Mouse (Mus musculus) kidney, adult 2 months (tissue): ENCODE measurements around the gene Setd1b. TPM values are rescaled to one million over a fixed set of nuclear protein-coding genes. Genes with fewer than 3 reads are reported as not detected.

Experiments used
- DNase-seq: peaks from one replicate; pipeline ENCODE4 v3.0.0; 2021
- H3K27ac ChIP-seq: fragments of 200-500 bp; 2 replicates; pipeline ENCODE4 v1.5.1; 2012; ENCODE audit warnings: low read depth, low read length, control low read depth, inconsistent platforms; ENCODE audit not compliant: insufficient read depth
- H3K27me3 ChIP-seq: fragments of 200-500 bp; replicated peaks from 2 replicates; pipeline ENCODE4 v1.6.1; 2012; ENCODE audit warnings: mild to moderate bottlenecking, moderate library complexity, low read length, inconsistent platforms; ENCODE audit not compliant: control insufficient read depth, insufficient read depth
- H3K36me3 ChIP-seq: fragments of 200-500 bp; 2 replicates; pipeline ENCODE4 v1.6.1; 2012; ENCODE audit warnings: mild to moderate bottlenecking, moderate library complexity, low read length, inconsistent platforms; ENCODE audit not compliant: control insufficient read depth, insufficient read depth
- H3K4me1 ChIP-seq: fragments of 200-500 bp; 2 replicates; pipeline ENCODE4 v1.6.1; 2011; ENCODE audit warnings: low read length; ENCODE audit not compliant: control insufficient read depth, insufficient read depth
- H3K4me3 ChIP-seq: fragments of 200-500 bp; 2 replicates; pipeline ENCODE4 v1.5.1; 2011; ENCODE audit warnings: mild to moderate bottlenecking, low read depth, low read length, control low read depth; ENCODE audit not compliant: insufficient read depth
- CTCF ChIP-seq: fragments of 200-500 bp; conservative IDR thresholded peaks from 2 replicates; pipeline ENCODE4 v1.5.1; 2011; ENCODE audit warnings: low read depth, mild to moderate bottlenecking, control low read depth, low read length, moderate library complexity, mixed read lengths; ENCODE audit not compliant: insufficient read depth, insufficient read length
- POLR2A ChIP-seq: fragments of 200-500 bp; IDR thresholded peaks from one replicate; pipeline ENCODE4 v1.6.1; 2011; ENCODE audit warnings: low read depth, low read length, control low read depth
- WGBS: fragments of 180-500 bp; shearing (Covaris S2); methylation state at CpG from one replicate; pipeline ENCODE4 v1.1.7; 2018; 5-methylcytosine and 5-hydroxymethylcytosine counted together
- polyA plus RNA-seq: library from polyadenylated mRNA; depleted of rRNA; stranded (reverse); fragments of >200 nt; gene quantifications from 2 replicates; pipeline ENCODE4 v1.2.3, GENCODE M21; 2012

Setd1b gene
- polyA plus RNA-seq, 1 experiment = 8.8 TPM

- TF ChIP-seq POLR2A (no peak), CTCF (no peak)
- Histone ChIP-seq H3K4me1 (peaks cover 2% of the 10 kb centered on the region; the same call in 1 of the 2 replicates), H3K27me3 (no peaks in the 10 kb centered on the region), H3K36me3 (no peaks in the 10 kb centered on the region), H3K4me3 (no peak overlapping the region), H3K27ac (no peak overlapping the region)
- 70% methylated on average over 3 of the region's 3 CpGs for WGBS
- peak; percentile 70 for DNase-seq
Measured at GRCm38 (mm10) chr5:123187306-123187705, 45.3 kb downstream of the Setd1b start.

- Histone ChIP-seq H3K36me3 (no peaks in the 10 kb centered on the region), H3K27ac (no peak overlapping the region), H3K4me3 (no peak overlapping the region), H3K4me1 (peaks cover 2% of the 10 kb centered on the region; the same call in 1 of the 2 replicates), H3K27me3 (no peaks in the 10 kb centered on the region)
- no peak for TF ChIP-seq CTCF
- no peak for TF ChIP-seq POLR2A
- DNase-seq = peak; percentile 67
- WGBS = 36% methylated on average over 3 of the region's 3 CpGs
Measured at GRCm38 (mm10) chr5:123190912-123191311, 48.9 kb downstream of the Setd1b start.

GRCm38 (mm10) chr5:123191427-123191826 is 49.4 kb downstream of the Setd1b start:
- Histone ChIP-seq H3K4me3 (no peak overlapping the region), H3K36me3 (no peaks in the 10 kb centered on the region), H3K4me1 (peaks cover 2% of the 10 kb centered on the region; the same call in 1 of the 2 replicates), H3K27me3 (no peaks in the 10 kb centered on the region), H3K27ac (no peak overlapping the region)
- DNase-seq = peak; percentile 88
- 46% methylated on average over 6 of the region's 6 CpGs for WGBS
- TF ChIP-seq CTCF (no peak), POLR2A (no peak)

GRCm38 (mm10) chr5:123192606-123193150 is 50.7 kb downstream of the Setd1b start:
- no peaks in the 10 kb centered on the region for H3K27me3 ChIP-seq
- H3K4me1 ChIP-seq = peaks cover 2% of the 10 kb centered on the region; the same call in 1 of the 2 replicates
- DNase-seq = no peak
- H3K27ac ChIP-seq = no peak overlapping the region
- TF ChIP-seq POLR2A (no peak), CTCF (no peak)
- WGBS = 66% methylated on average over 9 of the region's 9 CpGs
- H3K36me3 ChIP-seq = no peaks in the 10 kb centered on the region
- no peak overlapping the region for H3K4me3 ChIP-seq

DNA sequence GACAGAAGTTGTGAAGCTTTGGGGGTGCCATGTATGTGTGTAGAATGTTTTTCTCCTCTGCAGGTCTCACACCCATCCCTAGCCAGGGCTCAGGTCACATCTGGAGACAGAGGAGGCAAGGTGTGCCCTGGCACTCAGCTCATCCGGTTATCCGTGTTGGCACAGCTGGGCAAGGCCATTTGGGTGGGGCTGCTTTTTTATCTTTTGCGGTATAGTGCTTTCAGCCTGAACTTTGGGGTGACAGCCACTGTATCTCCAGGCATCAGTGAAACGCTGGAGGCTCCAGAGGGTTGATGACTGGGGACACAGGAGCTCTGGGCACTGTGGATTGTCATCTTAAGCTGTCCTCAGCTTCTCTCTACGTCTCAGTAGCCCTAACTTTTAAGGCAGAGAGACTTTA is 51.4 kb downstream of the Setd1b start:
- WGBS = 86% methylated on average over 5 of the region's 5 CpGs
- TF ChIP-seq CTCF (no peak), POLR2A (no peak)

DNA sequence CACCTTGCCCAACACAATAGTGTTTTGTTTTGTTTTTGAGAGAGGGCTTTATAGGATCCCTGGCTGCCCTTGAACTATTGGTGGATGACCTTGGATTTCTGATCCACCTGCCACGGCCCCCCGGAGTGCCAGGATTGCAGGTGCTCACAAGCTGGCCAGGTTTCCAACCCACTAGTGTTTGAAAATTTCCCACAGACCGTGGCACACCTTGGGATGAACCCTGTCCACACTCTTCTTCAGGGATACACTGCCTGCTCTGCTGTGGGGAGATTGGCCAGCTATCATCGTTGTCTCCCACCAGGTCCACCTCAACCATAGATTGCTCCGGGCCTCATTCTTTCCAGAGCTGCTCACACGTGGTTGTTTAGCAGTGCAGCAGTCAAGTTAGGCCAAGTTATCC is 52.9 kb downstream of the Setd1b start:
- 88% methylated on average over 6 of the region's 6 CpGs for WGBS
- Histone ChIP-seq H3K27ac (no peak overlapping the region), H3K4me3 (no peak overlapping the region), H3K36me3 (no peaks in the 10 kb centered on the region), H3K27me3 (no peaks in the 10 kb centered on the region), H3K4me1 (peaks cover 2% of the 10 kb centered on the region; the same call in 1 of the 2 replicates)
- TF ChIP-seq CTCF (no peak), POLR2A (no peak)
- DNase-seq = no peak

More for the DNA sequence above, 51.4 kb downstream of the Setd1b start:
- peaks cover 2% of the 10 kb centered on the region; the same call in 1 of the 2 replicates for H3K4me1 ChIP-seq
- no peaks in the 10 kb centered on the region for H3K27me3 ChIP-seq
- no peak for DNase-seq
- no peak overlapping the region for H3K4me3 ChIP-seq
- no peak overlapping the region for H3K27ac ChIP-seq
- no peaks in the 10 kb centered on the region for H3K36me3 ChIP-seq

DNA sequence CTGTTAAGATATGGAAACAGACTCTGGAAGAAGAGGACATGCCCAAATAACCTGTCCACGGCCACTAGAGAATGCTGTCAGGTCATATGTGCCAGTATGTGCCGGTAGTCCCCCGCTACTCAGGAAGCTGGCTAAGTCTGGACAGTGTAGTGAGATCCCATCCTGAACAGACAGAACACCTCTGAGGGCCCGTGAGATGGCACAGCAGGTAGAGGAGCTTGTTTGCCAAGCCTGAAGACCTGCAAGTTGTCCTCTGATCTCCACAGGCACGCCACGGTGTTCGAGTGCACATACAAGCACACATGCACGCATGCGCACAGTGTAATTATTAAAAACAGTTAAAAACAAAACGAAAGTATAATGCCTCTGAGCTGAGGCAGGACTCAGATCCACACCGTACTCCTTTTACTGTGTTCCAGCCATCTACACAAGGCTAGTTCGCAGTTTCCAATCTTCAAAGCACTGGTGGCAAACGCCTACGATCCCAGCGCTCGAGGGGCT is 53.6 kb downstream of the Setd1b start:
- no peak for DNase-seq
- Histone ChIP-seq H3K27me3 (no peaks in the 10 kb centered on the region), H3K4me3 (no peak overlapping the region), H3K27ac (no peak overlapping the region), H3K4me1 (peaks cover 2% of the 10 kb centered on the region; the same call in 1 of the 2 replicates), H3K36me3 (no peaks in the 10 kb centered on the region)
- WGBS = 88% methylated on average over 16 of the region's 16 CpGs
- no peak for TF ChIP-seq POLR2A
- no peak for TF ChIP-seq CTCF
